Mouse (Mus musculus): ENCODE measurements around the gene Tmem131l. TPM values are rescaled to one million over a fixed set of nuclear protein-coding genes. Genes with fewer than 3 reads are reported as not detected.
A peak's percentile ranks its signal among the peaks of the same experiment; 100 is the strongest.

The Tmem131l gene
- polyA plus RNA-seq, 1 experiment = 9.2 TPM

DNA sequence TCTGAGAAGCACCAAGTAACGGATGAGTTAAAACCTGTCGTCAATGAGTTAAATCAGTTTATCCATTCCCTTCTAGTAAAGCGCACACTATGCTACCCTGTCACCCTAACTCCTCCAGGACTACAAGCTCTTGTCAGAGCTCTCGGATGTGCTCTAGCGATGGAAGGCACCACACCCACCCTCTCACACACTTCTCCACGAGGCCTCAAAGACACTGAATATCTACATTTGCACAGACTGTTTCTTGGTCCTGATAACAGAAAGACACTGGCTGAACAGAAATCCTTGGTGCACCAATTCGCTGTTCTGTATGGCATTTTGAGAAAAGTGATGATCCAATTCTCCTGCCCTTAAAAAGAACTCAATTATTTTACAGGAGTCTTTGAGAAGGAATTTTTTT is 34.0 kb downstream of the Tmem131l start:
- Histone ChIP-seq H3K4me1 (ENCODE audit: control insufficient read depth, insufficient read depth, low read length) (no peaks in the 10 kb centered on the region), H3K27ac (ENCODE audit: insufficient read depth, low read length) (no peak overlapping the region), H3K4me3 (replicated peaks; ENCODE audit: insufficient read depth, low read depth, low read length) (no peak overlapping the region), H3K27me3 (ENCODE audit: control insufficient read depth, insufficient read depth, low read length) (no peaks in the 10 kb centered on the region)
- 92% methylated on average over 7 of the region's 7 CpGs for WGBS
- DNase-seq = no peak
- no peak for TF ChIP-seq CTCF (IDR thresholded peaks at IDR 0.05; ENCODE audit: borderline replicate concordance, insufficient read depth, low read depth, low read length)
- no peak for TF ChIP-seq POLR2A (IDR thresholded peaks at IDR 0.05; ENCODE audit: borderline replicate concordance, insufficient read depth, low read length)

DNA sequence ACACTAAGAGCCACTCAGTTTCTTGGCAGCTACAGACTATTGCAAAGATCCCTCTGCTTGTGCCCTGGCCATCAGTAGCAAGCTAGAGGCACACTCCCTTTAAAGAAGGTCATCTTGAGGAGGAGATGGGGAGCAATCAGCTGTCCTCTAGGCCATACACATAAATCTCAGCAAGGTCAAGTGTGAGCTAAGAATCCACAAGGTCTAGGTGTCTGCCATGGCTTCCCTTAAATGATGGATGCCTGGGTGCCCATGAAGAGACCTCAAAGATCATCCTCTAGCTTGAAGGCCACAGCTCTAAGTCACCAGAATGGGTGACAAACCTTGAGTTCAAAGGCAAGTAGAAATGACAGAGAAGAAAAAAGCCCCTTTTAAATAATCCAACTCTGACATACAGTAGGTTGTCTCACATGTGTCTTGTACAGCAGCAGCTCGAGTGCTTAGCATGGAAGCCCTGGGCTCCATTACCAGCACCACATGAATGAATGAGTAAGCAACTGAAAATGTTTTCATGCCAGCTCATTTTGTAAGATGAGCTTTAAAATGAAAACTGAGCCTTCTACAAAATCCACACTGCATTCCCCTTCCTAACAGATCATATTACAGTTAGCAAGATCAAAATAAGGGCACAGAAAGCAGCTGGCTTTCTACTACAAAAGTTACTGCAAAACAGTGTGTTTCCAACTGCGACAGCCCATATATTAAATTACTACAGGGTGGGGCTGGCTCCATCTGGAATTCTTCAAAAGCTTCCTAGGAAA is 35.5 kb downstream of the Tmem131l start:
- no peaks in the 10 kb centered on the region for H3K4me1 ChIP-seq (ENCODE audit: control insufficient read depth, insufficient read depth, low read length)
- 80% methylated on average over 2 of the region's 2 CpGs for WGBS
- TF ChIP-seq CTCF (IDR thresholded peaks at IDR 0.05; ENCODE audit: borderline replicate concordance, insufficient read depth, low read depth, low read length) (no peak), POLR2A (IDR thresholded peaks at IDR 0.05; ENCODE audit: borderline replicate concordance, insufficient read depth, low read length) (no peak)
- DNase-seq = no peak
- no peak overlapping the region for H3K4me3 ChIP-seq (replicated peaks; ENCODE audit: insufficient read depth, low read depth, low read length)
- no peaks in the 10 kb centered on the region for H3K27me3 ChIP-seq (ENCODE audit: control insufficient read depth, insufficient read depth, low read length)
- no peak overlapping the region for H3K27ac ChIP-seq (ENCODE audit: insufficient read depth, low read length)

DNA sequence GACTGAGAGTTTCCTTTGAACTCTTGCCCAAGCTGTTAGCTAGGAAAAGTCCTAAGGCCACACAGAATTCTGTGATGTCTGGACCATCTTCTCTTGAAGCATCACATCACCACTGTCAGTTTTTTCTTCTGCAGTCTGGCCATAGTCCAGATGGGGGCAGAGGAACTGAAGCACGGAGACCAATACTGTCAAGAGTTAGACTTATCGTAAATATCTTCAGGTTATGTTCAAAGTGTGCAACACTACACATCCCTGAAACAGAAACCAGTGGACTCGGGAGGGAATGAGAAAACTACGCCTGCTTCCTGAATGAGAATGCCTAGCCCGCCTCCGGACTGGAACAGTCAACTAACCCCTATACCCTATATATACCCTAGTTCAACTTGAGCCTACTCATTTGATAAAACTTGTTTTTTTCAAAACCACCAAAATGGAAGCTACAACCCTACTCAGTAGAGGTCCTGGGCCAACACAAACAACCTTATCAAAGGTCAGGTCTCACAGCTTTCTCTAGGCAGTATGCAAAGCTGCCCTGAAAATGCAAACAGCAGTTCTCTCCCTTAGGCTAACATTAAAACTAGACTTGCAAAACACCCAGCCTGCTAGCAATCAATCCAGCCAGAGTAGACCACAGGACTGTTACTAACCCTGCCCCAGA is 37.4 kb downstream of the Tmem131l start:
- TF ChIP-seq POLR2A (IDR thresholded peaks at IDR 0.05; ENCODE audit: borderline replicate concordance, insufficient read depth, low read length) (no peak), CTCF (IDR thresholded peaks at IDR 0.05; ENCODE audit: borderline replicate concordance, insufficient read depth, low read depth, low read length) (no peak)
- 85% methylated on average over 6 of the region's 6 CpGs for WGBS

GRCm38 (mm10) chr3:83997563-83997962 is 42.4 kb downstream of the Tmem131l start:
- 27% methylated on average over 5 of the region's 5 CpGs for WGBS
- no peak for TF ChIP-seq POLR2A (IDR thresholded peaks at IDR 0.05; ENCODE audit: borderline replicate concordance, insufficient read depth, low read length)
- TF ChIP-seq CTCF (IDR thresholded peaks at IDR 0.05; ENCODE audit: borderline replicate concordance, insufficient read depth, low read depth, low read length) = no peak
- no peak overlapping the region for H3K4me3 ChIP-seq (replicated peaks; ENCODE audit: insufficient read depth, low read depth, low read length)
- no peaks in the 10 kb centered on the region for H3K27me3 ChIP-seq (ENCODE audit: control insufficient read depth, insufficient read depth, low read length)
- H3K27ac ChIP-seq (ENCODE audit: insufficient read depth, low read length) = no peak overlapping the region
- no peak for DNase-seq
- H3K4me1 ChIP-seq (ENCODE audit: control insufficient read depth, insufficient read depth, low read length) = peaks cover 26% of the 10 kb centered on the region

More for the DNA sequence above, 37.4 kb downstream of the Tmem131l start:
- no peaks in the 10 kb centered on the region for H3K27me3 ChIP-seq (ENCODE audit: control insufficient read depth, insufficient read depth, low read length)
- no peak overlapping the region for H3K4me3 ChIP-seq (replicated peaks; ENCODE audit: insufficient read depth, low read depth, low read length)
- no peak for DNase-seq
- H3K27ac ChIP-seq (ENCODE audit: insufficient read depth, low read length) = no peak overlapping the region
- peaks cover 1% of the 10 kb centered on the region; the same call in 1 of the 2 replicates for H3K4me1 ChIP-seq (ENCODE audit: control insufficient read depth, insufficient read depth, low read length)

- Histone ChIP-seq H3K27ac (ENCODE audit: insufficient read depth, low read length) (no peak overlapping the region), H3K4me3 (replicated peaks; ENCODE audit: insufficient read depth, low read depth, low read length) (no peak overlapping the region), H3K4me1 (ENCODE audit: control insufficient read depth, insufficient read depth, low read length) (peaks cover 26% of the 10 kb centered on the region), H3K27me3 (ENCODE audit: control insufficient read depth, insufficient read depth, low read length) (no peaks in the 10 kb centered on the region)
- peak in 1 of 2 experiments; percentile 11 for DNase-seq
- 58% methylated on average over 3 of the region's 3 CpGs for WGBS
- TF ChIP-seq POLR2A (IDR thresholded peaks at IDR 0.05; ENCODE audit: borderline replicate concordance, insufficient read depth, low read length) (no peak), CTCF (IDR thresholded peaks at IDR 0.05; ENCODE audit: borderline replicate concordance, insufficient read depth, low read depth, low read length) (no peak)
Observed at GRCm38 (mm10) chr3:83997036-83997435, 42.9 kb downstream of the Tmem131l start.

- TF ChIP-seq POLR2A (IDR thresholded peaks at IDR 0.05; ENCODE audit: borderline replicate concordance, insufficient read depth, low read length) = no peak
- no peak for TF ChIP-seq CTCF (IDR thresholded peaks at IDR 0.05; ENCODE audit: borderline replicate concordance, insufficient read depth, low read depth, low read length)
- WGBS = 92% methylated on average over 6 of the region's 6 CpGs
- no peaks in the 10 kb centered on the region for H3K27me3 ChIP-seq (ENCODE audit: control insufficient read depth, insufficient read depth, low read length)
- no peak overlapping the region for H3K4me3 ChIP-seq (replicated peaks; ENCODE audit: insufficient read depth, low read depth, low read length)
- peaks cover 26% of the 10 kb centered on the region for H3K4me1 ChIP-seq (ENCODE audit: control insufficient read depth, insufficient read depth, low read length)
- DNase-seq = no peak
- no peak overlapping the region for H3K27ac ChIP-seq (ENCODE audit: insufficient read depth, low read length)
Observed at GRCm38 (mm10) chr3:83996086-83996485, 43.9 kb downstream of the Tmem131l start.

DNA sequence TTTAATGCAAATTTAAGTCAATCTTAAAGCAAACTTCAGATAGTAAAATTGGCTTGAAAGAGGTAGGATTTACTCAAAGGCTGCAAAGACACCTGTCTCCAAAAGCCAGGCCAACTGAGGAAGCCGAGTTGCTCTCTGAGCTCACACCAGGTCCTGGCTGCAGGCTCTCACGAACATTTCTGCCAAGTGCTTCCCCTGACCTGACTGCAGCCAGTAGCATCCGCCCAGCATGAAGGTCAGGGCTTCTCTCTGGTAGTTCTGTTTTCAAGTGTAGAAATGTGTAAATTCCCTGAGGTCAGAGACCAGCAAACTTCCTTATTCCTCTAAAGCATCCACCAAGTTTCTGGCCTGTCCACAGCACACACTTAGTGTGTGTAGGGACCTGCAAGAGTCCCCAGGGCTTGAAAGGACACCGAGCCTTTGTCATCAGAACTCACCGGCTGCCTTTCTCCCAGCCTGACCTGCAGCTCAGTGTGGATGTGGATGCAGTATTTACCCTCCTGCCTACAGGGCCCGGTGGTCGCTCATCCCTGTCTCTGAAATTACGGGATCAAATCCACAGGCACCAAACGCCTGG is 44.6 kb downstream of the Tmem131l start:
- Histone ChIP-seq H3K27ac (ENCODE audit: insufficient read depth, low read length) (no peak overlapping the region), H3K27me3 (ENCODE audit: control insufficient read depth, insufficient read depth, low read length) (no peaks in the 10 kb centered on the region), H3K4me3 (replicated peaks; ENCODE audit: insufficient read depth, low read depth, low read length) (no peak overlapping the region), H3K4me1 (ENCODE audit: control insufficient read depth, insufficient read depth, low read length) (peaks cover 26% of the 10 kb centered on the region)
- peak; percentile 37 to 64 for DNase-seq
- TF ChIP-seq POLR2A (IDR thresholded peaks at IDR 0.05; ENCODE audit: borderline replicate concordance, insufficient read depth, low read length) = no peak
- no peak for TF ChIP-seq CTCF (IDR thresholded peaks at IDR 0.05; ENCODE audit: borderline replicate concordance, insufficient read depth, low read depth, low read length)
- WGBS = 33% methylated on average over 9 of the region's 9 CpGs

Data from cerebellum, adult 2 months (tissue).